Mouse (Mus musculus): ENCODE results near the gene Vmn1r166.
"Not testable (repeated sequence)": the region's sequence is repeated elsewhere in the genome, so short reads cannot be mapped to it uniquely, and the experiment has no call there.

Gene Vmn1r166

DNA sequence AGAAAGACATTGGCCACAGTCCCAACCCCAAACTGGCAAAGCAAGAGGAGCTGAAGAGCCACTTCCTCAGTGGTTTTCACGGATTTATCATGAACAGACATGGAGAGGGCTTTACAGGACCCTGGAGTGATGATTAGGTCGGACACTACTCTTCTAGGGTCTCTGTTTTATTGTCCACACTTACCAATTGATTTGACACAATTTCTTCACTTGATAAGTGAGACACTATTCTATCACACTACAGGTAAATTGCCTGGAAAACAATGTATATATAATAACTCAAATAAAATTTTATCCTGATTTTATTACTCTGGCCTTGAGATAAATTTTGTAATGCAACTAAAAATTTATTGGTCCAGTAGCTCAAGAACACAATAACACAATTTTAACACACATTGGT, at the start of gene Vmn1r166:
Vmn1r166 (minus strand) TSS at position 101 of the 400 bp plus-strand sequence.
- DNase-seq (ENCODE audit: low spot score in 2 of 2) = not testable (repeated sequence)

DNA sequence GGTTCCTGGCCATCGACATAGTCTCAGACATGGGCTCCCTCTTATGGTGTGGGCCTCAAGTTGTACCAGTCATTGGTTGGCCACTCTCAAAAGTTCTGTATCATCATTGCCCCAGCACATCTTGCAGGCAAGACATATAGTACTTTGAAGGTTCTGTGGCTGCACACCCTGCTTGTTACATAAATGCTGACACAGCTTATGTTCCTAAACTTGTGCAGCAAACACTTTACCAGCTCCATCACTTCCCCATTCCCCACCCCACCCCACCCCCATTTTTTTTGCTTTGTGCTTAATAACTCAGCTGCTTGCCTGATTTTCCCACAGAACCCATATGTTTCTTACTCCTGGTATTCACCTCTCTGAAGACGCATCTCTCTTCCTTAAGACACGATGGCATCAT, 49.4 kb upstream of the Vmn1r166 start, which contains the start of gene Nlrp4e:
Nlrp4e (plus strand) TSS at position 301 of the 400 bp plus-strand sequence.
- not testable (repeated sequence) for DNase-seq (ENCODE audit: low spot score in 2 of 2)

DNA sequence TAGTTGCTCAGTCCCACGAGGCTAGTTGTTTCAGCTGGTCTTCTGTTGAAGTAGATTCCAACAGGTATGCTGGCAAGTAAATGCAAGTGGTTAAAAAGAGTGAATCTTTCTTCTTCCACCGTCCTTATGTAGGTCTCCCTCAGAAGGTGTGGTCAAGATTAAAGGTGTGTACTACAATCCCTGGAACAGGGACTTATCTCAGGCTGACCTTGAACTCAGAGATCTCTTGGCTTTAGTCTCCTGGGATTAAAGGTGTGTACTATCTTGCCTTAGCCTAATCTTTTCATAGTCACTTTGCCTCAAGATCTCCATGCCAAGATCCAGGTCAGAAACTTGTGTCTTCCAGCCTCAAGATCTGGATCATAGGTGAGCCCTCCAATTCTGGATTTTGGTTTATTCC, 27.3 kb upstream of the Vmn1r166 start, which contains the start of gene Gm6902:
Gm6902 (minus strand) TSS at position 101 of the 400 bp plus-strand sequence.
- not testable (repeated sequence) for DNase-seq (ENCODE audit: low spot score in 2 of 2)

DNA sequence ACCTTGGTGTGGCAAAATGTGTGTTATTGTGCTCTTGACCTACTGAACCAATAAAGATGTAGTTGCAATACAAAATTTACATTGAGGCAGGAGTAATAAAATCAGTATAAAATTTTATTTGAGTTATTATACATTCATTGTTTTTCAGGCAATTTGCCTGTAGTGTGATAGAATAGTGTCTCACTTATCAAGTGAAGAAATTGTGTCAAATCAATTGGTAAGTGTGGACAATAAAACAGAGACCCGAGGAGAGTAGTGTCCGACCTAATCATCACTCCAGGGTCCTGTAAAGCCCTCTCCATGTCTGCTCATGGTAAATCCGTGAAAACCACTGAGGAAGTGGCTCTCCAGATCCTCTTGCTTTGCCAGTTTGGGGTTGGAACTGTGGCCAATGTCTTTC, 34.5 kb downstream of the Vmn1r166 start, which contains the start of gene Vmn1r165:
Vmn1r165 (plus strand) TSS at position 301 of the 400 bp plus-strand sequence.
- not testable (repeated sequence) for DNase-seq (ENCODE audit: low spot score in 2 of 2)

All from frontal cortex, postnatal 14 days (tissue).